Mouse (Mus musculus) cerebellum, adult 11-12 months (tissue): Measurements from ENCODE around the gene Metrnl.

Experiments used
- DNase-seq: peaks from one replicate; pipeline ENCODE4 v3.0.0; 2022

Gene Metrnl

GRCm38 (mm10) chr11:121740906-121741305, 39.6 kb downstream of the Metrnl start:
- DNase-seq: no peak

- DNase-seq: no peak
Observed at GRCm38 (mm10) chr11:121741433-121741832, 40.1 kb downstream of the Metrnl start.

GRCm38 (mm10) chr11:121743113-121743512, 41.8 kb downstream of the Metrnl start:
- no peak for DNase-seq

GRCm38 (mm10) chr11:121743915-121744628, 42.7 kb downstream of the Metrnl start:
- DNase-seq: no peak

- DNase-seq: no peak
Observed at GRCm38 (mm10) chr11:121746941-121747494, 45.7 kb downstream of the Metrnl start.

- no peak for DNase-seq
Observed at GRCm38 (mm10) chr11:121748003-121748684, 46.8 kb downstream of the Metrnl start.
